Mouse (Mus musculus): Measurements from ENCODE around the gene Zfp809. TPM values are rescaled to one million over a fixed set of nuclear protein-coding genes. Genes with fewer than 3 reads are reported as not detected.

The Zfp809 gene
- total RNA-seq, 2 experiments from 2014 or later, result 21.4 to 21.8 TPM

DNA sequence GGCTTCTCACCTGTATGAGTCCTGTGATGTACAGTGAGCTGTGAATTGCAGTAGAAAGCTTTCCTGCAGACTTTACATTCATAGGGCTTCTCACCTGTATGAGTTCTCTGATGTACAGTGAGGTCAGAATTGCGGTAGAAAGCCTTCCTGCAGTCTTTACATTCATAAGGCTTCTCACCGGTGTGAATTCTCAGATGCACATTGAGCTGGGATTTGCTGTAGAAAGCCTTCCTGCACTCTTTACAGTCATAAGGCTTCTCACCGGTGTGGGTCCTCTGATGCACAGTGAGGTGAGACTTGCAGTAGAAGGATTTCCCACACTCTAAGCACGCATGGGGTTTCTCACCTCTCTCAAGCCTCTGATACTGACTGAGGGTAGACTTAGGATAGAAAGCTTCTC is 53.2 kb downstream of the Zfp809 start:
- TF ChIP-seq CTCF (IDR thresholded peaks at IDR 0.05), result no peak
- no peak overlapping the region for H3K4me3 ChIP-seq
- no peak overlapping the region for H3K27ac ChIP-seq
- intact Hi-C loops (cut with DNase I), result no loop called here
- no peak for DNase-seq (ENCODE audit: extremely low spot score in 1 of 2, low spot score in 2 of 2)

Other genes starting within 250 kb of the Zfp809 start
- 1 to 10 TPM; 2.1 to 3.1 TPM for gene Rgl3, start 236.3 kb upstream of the Zfp809 start, total RNA-seq (2021)
- gene Ccdc151, start 223.1 kb upstream of the Zfp809 start, total RNA-seq (2021), result 10 to 100 TPM in 1 of 2 experiments, 1 to 10 TPM in 1; 9.3 to 10.7 TPM
- gene Prkcsh, start 222.9 kb upstream of the Zfp809 start, total RNA-seq (2021), result 100 to 1,000 TPM in 1 of 2 experiments, 10 to 100 TPM in 1; 85.9 to 104 TPM
- gene Elavl3, start 173.7 kb upstream of the Zfp809 start, total RNA-seq (2021), result 100 to 1,000 TPM; 148 to 153 TPM
- 1 to 10 TPM; 2.1 to 2.3 TPM for gene Gm49318, start 154.5 kb upstream of the Zfp809 start, total RNA-seq (2021)
- 10 to 100 TPM; 20.0 to 24.8 TPM for gene Zfp653, start 154.3 kb upstream of the Zfp809 start, total RNA-seq (2021)
- 10 to 100 TPM; 43.0 to 46.8 TPM for gene Ecsit, start 140.3 kb upstream of the Zfp809 start, total RNA-seq (2021)
- gene Cnn1, start 126.5 kb upstream of the Zfp809 start, total RNA-seq (2021), result 1 to 10 TPM in 1 of 2 experiments, under 1 TPM in 1; 0.41 to 1.3 TPM
- 10 to 100 TPM; 63.4 to 65.3 TPM for gene Elof1, start 108.5 kb upstream of the Zfp809 start, total RNA-seq (2021)
- under 1 TPM in 1 of 2 experiments, not detected in 1; 0.51 TPM for gene Acp5, start 90.0 kb upstream of the Zfp809 start, total RNA-seq (2021)
- gene Pigyl, start 68.9 kb upstream of the Zfp809 start, total RNA-seq (2021), result 10 to 100 TPM; 40.1 to 43.4 TPM
- gene Zfp872, start 37.6 kb upstream of the Zfp809 start, total RNA-seq (2021), result not detected
- 1 to 10 TPM; 3.7 to 4.5 TPM for gene Zfp599, start 34.2 kb downstream of the Zfp809 start, total RNA-seq (2021)
- gene Zfp810, start 81.9 kb downstream of the Zfp809 start, total RNA-seq (2021), result 10 to 100 TPM; 12.6 to 16.4 TPM
- gene Anln, start 163.5 kb downstream of the Zfp809 start, total RNA-seq (2021), result 1 to 10 TPM; 8.6 to 9.7 TPM
- gene 9530077C05Rik, start 185.8 kb downstream of the Zfp809 start, total RNA-seq (2021), result 10 to 100 TPM in 1 of 2 experiments, 1 to 10 TPM in 1; 7.0 to 10.0 TPM
- not detected for gene Gm17545, start 228.6 kb downstream of the Zfp809 start, total RNA-seq (2021)
- gene Rp9, start 244.0 kb downstream of the Zfp809 start, total RNA-seq (2021), result 10 to 100 TPM; 39.5 to 44.5 TPM